13 mouse cellular contexts compared by ENCODE assay signal in genomic region chr5:33703999-33704398, GRCm38 (mm10). TPM values are rescaled to one million over a fixed set of nuclear protein-coding genes. Genes with fewer than 3 reads are reported as not detected.
DNase-seq lines count a peak whose midpoint lies in the region; ATAC-seq lines count a peak whose summit lies in the region.
"Had no signal": no experiment of that assay in that cellular context is flagged by ENCODE, and none has a peak within 500 bp of the region (broad histone marks: within the 10 kb centered on the region; RNA-seq: fewer than 3 reads in every experiment).

No protein-coding gene starts in this region.

- no peak overlapping the region for H3K4me2 ChIP-seq in hindbrain, embryonic 12.5 days (replicated peaks)
- H3K4me2 ChIP-seq in midbrain, embryonic 13.5 days (replicated peaks): no peak overlapping the region
- H3K4me2 ChIP-seq: liver, embryonic 11.5 days; stomach, embryonic 15.5 days had no signal

- no peak overlapping the region for H3K9ac ChIP-seq in hindbrain, embryonic 12.5 days
- H3K9ac ChIP-seq in midbrain, embryonic 13.5 days (replicated peaks): no peak overlapping the region
- H3K9ac ChIP-seq: stomach, embryonic 15.5 days had no signal

- peaks cover 56% of the 10 kb centered on the region for H3K4me1 ChIP-seq in hindbrain, embryonic 12.5 days
- peaks cover 48% of the 10 kb centered on the region for H3K4me1 ChIP-seq in midbrain, embryonic 13.5 days (replicated peaks)

- DNase-seq in right cerebral cortex, postnatal 10 days (ENCODE audit: low spot score in 2 of 2): peak; percentile 60 to 66
- no peak for DNase-seq in right cerebral cortex, postnatal 25 days
- no peak for DNase-seq in frontal cortex, adult 2 months (ENCODE audit: extremely low spot score in 1 of 2, low spot score in 1 of 2)
- no peak for DNase-seq in left cerebral cortex, adult 11 months (ENCODE audit: low spot score)
- DNase-seq in urinary bladder, adult 2 months (ENCODE audit: low spot score): no peak
- DNase-seq: adrenal gland, adult 2 months; cerebellum, postnatal 10 days; gastrocnemius, adult 2 months; thymus, postnatal 14 days had no signal

- ATAC-seq in hindbrain, embryonic 12.5 days (ENCODE audit: low FRiP score): peak; percentile 15; the same call in 1 of the 2 replicates
- peak; percentile 53 for ATAC-seq in midbrain, embryonic 13.5 days

- peaks cover 22% of the 10 kb centered on the region; the same call in 1 of the 2 replicates for H3K27me3 ChIP-seq in hindbrain, embryonic 12.5 days
- H3K27me3 ChIP-seq in midbrain, embryonic 13.5 days: peaks cover 64% of the 10 kb centered on the region
- H3K27me3 ChIP-seq: stomach, embryonic 15.5 days had no signal

- no peak overlapping the region for H3K4me3 ChIP-seq in hindbrain, embryonic 12.5 days
- H3K4me3 ChIP-seq in midbrain, embryonic 13.5 days (replicated peaks): no peak overlapping the region
- H3K4me3 ChIP-seq: gastrocnemius, adult 2 months; stomach, embryonic 15.5 days had no signal

- peak overlapping the region; percentile 72; the same call in 1 of the 2 replicates for H3K27ac ChIP-seq in hindbrain, embryonic 12.5 days
- H3K27ac ChIP-seq in midbrain, embryonic 13.5 days: peak overlapping the region; percentile 74
- H3K27ac ChIP-seq: gastrocnemius, adult 2 months; stomach, embryonic 15.5 days had no signal

- 19% methylated on average over 8 of the region's 8 CpGs for WGBS in hindbrain, embryonic 12.5 days
- 19% methylated on average over 8 of the region's 8 CpGs for WGBS in midbrain, embryonic 13.5 days

- H3K9me3 ChIP-seq in hindbrain, embryonic 12.5 days (replicated peaks): no peaks in the 10 kb centered on the region
- no peaks in the 10 kb centered on the region for H3K9me3 ChIP-seq in midbrain, embryonic 13.5 days
- H3K9me3 ChIP-seq: stomach, embryonic 15.5 days had no signal

- H3K36me3 ChIP-seq in hindbrain, embryonic 12.5 days: no peaks in the 10 kb centered on the region
- H3K36me3 ChIP-seq in midbrain, embryonic 13.5 days: no peaks in the 10 kb centered on the region
- H3K36me3 ChIP-seq: stomach, embryonic 15.5 days had no signal

RNA-seq across cellular contexts. Expression of gene Fgfr3, which starts 17.5 kb away (rescaled TPM):
- polyA plus RNA-seq in hindbrain, embryonic 12.5 days (2016; fragmentation: Nextera tagmentation; extraction: Ambion mirVana): 63.6 and 68.4 TPM in 2 replicates
- 38.3 and 45.9 TPM in 2 replicates for polyA plus RNA-seq in midbrain, embryonic 13.5 days (2015; fragmentation: Nextera tagmentation; extraction: Ambion mirVana)
- polyA plus RNA-seq in frontal cortex, adult 2 months (2012; rRNA removed): 120 and 135 TPM in 2 replicates
- 62.9 and 69.6 TPM in 2 replicates for polyA plus RNA-seq in urinary bladder, adult 2 months (2012; rRNA removed)

RNA-seq across cellular contexts. Expression of gene Tmem129, which starts 45.8 kb away (rescaled TPM):
- 33.3 and 33.8 TPM in 2 replicates for polyA plus RNA-seq in hindbrain, embryonic 12.5 days (2016; fragmentation: Nextera tagmentation; extraction: Ambion mirVana)
- polyA plus RNA-seq in midbrain, embryonic 13.5 days (2015; fragmentation: Nextera tagmentation; extraction: Ambion mirVana): 31.8 and 33.2 TPM in 2 replicates
- 34.8 and 36.3 TPM in 2 replicates for polyA plus RNA-seq in frontal cortex, adult 2 months (2012; rRNA removed)
- 30.9 and 39.0 TPM in 2 replicates for polyA plus RNA-seq in urinary bladder, adult 2 months (2012; rRNA removed)

RNA-seq across cellular contexts. Expression of gene Tacc3, which starts 46.1 kb away (rescaled TPM):
- polyA plus RNA-seq in hindbrain, embryonic 12.5 days (2016; fragmentation: Nextera tagmentation; extraction: Ambion mirVana): 161 TPM in 2 replicates
- polyA plus RNA-seq in midbrain, embryonic 13.5 days (2015; fragmentation: Nextera tagmentation; extraction: Ambion mirVana): 84.6 and 88.0 TPM in 2 replicates
- polyA plus RNA-seq in frontal cortex, adult 2 months (2012; rRNA removed): 8.4 and 9.1 TPM in 2 replicates
- 6.6 and 6.9 TPM in 2 replicates for polyA plus RNA-seq in urinary bladder, adult 2 months (2012; rRNA removed)

RNA-seq across cellular contexts. Expression of gene Slbp, which starts 51.6 kb away (rescaled TPM):
- 182 and 186 TPM in 2 replicates for polyA plus RNA-seq in hindbrain, embryonic 12.5 days (2016; fragmentation: Nextera tagmentation; extraction: Ambion mirVana)
- 143 and 151 TPM in 2 replicates for polyA plus RNA-seq in midbrain, embryonic 13.5 days (2015; fragmentation: Nextera tagmentation; extraction: Ambion mirVana)
- 28.0 and 30.8 TPM in 2 replicates for polyA plus RNA-seq in frontal cortex, adult 2 months (2012; rRNA removed)
- 24.1 and 28.1 TPM in 2 replicates for polyA plus RNA-seq in urinary bladder, adult 2 months (2012; rRNA removed)

Comparison
In these comparisons a context has a peak if more than half of its experiments do, and no peak if none do; other contexts are left out.
1. DNase-seq: peak in right cerebral cortex, postnatal 10 days (2 of 2); none in right cerebral cortex, postnatal 25 days (single experiment), frontal cortex, adult 2 months (0 of 2), left cerebral cortex, adult 11 months (single experiment) and urinary bladder, adult 2 months (single experiment).